Mouse (Mus musculus) kidney, adult 11 months (tissue): ENCODE results near the gene Clec4f.

Experiments used
- DNase-seq: peaks from one replicate; pipeline ENCODE4 v3.0.0; 2022

The Clec4f gene

GRCm38 (mm10) chr6:83631815-83632214 lies 24.2 kb downstream of the Clec4f start:
- DNase-seq, result no peak

GRCm38 (mm10) chr6:83626781-83627180 lies 29.2 kb downstream of the Clec4f start:
- DNase-seq, result no peak

GRCm38 (mm10) chr6:83619955-83620354 lies 36.0 kb downstream of the Clec4f start:
- no peak for DNase-seq

GRCm38 (mm10) chr6:83617581-83618335 lies 38.2 kb downstream of the Clec4f start:
- DNase-seq, result no peak

DNA sequence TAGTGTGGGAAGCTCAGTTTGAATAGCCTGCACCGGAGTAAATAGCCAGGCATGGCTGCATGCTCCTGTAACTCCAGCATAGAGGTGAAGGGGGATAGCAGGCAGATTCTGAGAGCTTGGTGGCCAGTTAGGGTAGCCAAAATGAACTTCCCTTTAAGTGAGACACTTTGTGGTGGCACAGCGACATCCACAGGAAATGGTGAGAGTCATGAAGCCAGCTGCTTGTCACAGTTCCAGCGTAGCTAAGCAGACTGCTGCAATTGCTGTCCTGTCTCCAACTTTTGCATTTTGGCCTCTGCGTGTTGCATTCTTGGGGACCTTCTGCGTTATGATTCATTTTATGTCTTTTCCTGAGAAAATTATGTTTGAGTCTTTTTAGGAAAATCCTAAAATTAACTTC lies 39.5 kb downstream of the Clec4f start:
- DNase-seq, result peak; percentile 8

- no peak for DNase-seq
Measured at GRCm38 (mm10) chr6:83614469-83614868, 41.5 kb downstream of the Clec4f start.

DNA sequence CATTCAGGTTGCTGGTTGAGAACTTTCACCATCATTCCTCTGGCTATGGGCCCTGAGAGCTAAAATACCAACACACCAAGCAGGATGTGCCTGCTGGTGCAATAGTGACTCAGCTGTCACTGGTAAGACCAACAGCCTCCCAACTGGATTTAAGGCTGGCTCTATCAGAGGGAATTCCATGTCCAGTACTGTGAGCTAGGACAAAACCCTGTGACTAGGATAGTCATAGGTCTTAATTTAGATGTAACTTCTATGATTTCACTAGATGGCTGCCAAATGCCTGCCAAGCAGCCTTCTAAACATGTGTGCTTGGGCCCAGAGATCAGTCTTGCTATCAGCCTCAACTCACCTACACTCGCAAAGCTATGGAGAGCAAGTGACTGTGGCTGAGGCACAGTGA lies 43.0 kb downstream of the Clec4f start:
- no peak for DNase-seq

DNA sequence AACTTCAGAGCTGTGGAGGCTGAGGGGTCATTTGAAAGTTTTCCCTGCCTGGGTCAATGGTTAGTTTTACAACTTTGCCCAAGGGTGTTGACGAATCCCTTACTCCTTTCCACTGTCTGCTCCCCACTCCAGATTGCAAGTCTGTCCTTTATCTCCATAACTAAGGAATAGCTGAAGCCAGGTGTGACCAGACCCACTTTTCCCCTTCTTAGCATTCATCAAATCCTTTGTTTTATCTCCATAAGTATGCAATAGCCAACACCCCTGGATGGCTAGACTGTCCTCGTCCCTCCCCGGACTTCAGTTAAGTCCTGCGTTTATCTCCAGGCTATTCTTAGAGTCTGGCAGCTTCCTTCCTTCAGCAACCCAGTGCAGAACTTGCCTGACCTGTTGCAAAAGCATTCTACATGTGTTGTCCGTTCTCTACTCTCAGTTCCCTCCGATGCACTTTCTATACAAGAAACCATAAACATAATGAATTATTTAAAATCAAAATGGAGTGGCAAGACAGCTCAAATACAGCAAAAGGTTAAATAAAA lies 56.3 kb downstream of the Clec4f start:
- DNase-seq, result no peak

DNA sequence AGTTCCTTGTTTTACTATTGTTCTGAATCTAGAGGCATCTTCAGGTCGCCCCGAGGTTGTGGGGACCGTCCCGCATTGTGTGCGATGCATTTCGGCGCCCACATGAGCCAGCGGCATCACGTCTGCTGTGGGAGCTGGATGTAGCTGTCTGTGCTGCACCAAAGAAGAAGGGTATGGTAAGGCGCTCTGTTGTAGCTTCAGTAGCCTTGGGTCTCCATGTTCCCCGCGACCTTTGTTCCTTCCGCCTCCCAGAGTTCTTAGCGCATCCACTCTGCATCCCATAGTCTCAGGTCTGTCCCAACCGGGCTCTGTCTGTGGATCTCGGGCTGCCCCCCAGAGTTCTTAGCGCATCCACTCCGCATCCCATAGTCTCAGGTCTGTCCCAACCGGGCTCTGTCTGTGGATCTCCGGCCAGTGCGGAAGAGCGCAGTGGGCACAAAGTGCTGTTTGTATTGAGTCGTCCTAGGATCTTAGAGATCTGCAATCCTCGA lies 56.9 kb downstream of the Clec4f start:
- no peak for DNase-seq

DNA sequence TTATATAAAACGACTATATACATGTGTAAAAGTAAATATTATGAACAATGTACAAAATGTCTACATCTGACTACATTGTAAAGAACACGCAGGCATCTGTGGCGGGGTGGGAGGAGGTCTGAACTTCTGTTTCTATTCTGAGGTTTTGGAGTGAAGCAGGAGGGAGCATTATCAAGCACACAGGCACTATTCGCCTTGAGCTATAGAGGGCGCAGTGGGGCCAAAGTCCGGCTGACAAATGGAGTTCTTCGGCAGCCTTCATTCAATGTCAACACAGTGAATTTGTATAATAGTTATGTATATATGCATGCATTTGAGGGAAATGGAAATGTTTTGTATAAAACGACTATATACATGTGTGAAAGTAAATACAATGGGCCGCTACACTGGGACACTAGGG lies 57.3 kb downstream of the Clec4f start:
- no peak for DNase-seq

DNA sequence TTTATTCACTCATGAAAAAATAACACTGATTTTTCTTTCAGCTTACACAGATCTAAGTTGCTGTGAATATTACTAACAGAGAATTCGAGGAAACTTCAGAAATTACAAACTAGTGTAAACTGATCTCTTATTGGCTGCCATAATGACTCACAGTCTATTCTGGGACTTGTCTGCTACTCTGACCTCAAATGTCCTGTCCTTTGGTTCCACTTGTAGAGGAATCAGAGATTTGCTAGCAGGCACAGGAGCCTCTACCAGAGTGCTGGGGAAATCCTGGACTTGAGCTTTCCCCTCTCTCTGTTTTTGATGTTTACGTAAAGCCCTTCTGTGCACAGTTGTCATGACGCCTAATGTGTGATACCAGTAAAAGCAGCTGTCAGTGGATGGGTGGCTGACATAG lies 58.0 kb downstream of the Clec4f start:
- DNase-seq, result no peak

GRCm38 (mm10) chr6:83595035-83595434 lies 61.0 kb downstream of the Clec4f start:
- no peak for DNase-seq
